Mouse (Mus musculus) spleen, postnatal 14 days (tissue): ENCODE measurements around the gene Tiam1.

ENCODE experiments used
- DNase-seq, 2 experiments: peaks; one replicate each; pipeline ENCODE4 v3.0.0; 2021 to 2022; ENCODE audit warnings: low spot score in 2 of 2

The Tiam1 gene

DNA sequence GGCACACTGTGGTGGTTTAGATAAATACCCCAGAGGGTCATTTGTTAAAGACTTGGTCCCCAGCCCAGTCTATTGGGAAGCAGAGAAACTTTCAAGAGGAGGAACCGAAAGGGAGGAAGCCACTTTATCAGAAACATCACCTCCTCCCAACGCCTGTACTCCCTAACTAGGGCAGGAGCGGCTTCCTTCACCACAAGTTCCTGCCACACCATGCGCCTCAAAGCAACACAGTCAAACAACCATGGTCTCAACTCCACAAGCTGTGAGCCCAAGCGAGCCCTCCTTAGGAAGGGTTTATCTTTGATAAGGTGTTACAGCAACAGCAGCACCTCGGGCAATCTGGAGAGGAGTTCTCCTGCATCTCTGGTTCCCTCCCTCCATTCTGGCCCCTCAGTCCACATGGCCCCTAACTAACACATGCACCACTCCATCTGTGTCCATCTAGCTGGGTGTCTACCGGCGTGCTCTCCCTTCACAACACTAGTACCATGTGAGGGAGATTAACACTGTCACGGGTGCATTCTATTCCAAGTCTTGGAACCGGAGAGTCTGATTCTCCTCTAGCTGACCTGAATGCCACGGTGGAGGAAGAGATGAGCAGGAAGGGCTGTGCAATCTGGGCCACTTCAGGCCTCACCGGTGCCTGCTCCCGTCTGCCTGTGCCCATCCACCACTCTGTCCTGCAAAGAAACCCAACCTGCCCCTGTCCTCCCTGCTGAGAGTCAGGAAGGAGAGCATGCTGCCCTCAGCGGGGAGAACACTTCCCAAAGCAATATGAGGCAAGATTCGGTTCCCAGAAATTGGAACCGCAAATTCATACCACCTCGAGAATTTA lies 149.4 kb downstream of the Tiam1 start:
- DNase-seq = no peak

DNA sequence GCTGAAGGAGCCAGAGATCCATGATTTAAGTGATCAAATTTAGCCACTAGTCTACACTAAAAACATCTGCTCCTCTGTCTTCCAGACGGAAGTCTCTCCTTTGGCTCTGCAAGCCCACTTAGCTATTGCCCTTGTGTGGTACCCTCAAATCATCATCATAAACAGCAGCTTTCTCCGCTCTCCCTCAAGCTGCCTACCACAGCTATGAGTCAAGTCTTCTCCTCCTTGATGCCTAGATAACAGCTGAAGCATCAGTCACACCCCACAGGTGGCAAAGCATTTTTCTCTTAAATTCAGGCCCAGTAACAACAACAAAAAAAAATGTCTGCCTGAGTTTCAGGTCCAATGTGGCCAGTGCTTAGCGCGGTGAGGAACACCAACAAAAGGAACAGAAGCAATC lies 150.1 kb downstream of the Tiam1 start:
- no peak for DNase-seq

DNA sequence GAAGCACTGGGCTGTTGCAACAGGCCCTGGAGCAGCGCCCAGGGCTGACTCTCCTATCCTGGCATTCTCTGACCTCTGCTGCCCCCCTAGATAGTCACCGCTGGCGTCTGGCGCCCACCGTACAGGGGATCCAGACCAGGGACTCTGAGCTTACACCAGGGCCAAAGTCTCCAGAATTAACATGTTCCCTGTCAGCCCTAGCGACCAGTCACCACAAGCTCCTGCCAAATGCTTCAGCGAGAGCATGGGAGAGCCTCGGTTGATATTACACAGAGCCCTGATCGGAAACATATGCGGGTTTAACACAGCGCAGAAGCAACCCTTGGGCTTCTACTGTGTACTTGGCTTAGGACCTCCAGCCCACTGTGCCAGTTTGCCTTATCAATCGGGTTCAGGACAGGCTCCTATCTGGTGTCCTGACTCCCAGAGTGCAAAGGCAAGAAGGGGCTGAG lies 151.8 kb downstream of the Tiam1 start:
- DNase-seq = no peak

DNA sequence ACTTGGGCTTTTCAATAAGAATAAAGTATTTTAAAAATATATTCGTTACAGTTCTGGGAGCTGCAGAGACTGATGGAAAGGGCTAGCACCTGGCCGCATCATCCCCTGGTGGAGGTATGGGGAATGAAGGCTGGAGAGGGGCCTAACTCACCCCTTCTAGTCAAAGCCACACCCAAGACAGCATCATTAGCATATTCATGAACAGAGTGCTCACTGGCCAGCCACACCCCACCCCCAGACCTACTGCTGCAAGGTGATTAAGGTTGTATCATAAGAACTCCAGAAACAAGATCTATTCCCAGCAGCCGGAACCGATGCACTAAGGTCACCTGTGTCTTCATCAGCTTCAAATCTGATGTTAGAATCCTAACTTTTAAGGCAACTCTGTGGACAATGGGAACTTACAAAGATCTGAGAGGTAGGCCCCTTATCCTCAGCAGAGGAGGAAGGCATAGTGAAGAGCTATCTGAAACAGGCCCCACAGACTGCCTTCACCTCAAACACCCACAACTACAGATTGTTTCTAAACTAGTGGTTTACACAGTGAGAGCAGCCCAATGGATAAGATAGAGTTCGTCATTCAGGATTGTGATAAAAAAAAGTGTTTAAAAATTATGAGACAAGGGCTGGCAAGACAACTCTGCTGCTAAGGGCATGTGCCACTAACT lies 153.1 kb downstream of the Tiam1 start:
- no peak for DNase-seq

DNA sequence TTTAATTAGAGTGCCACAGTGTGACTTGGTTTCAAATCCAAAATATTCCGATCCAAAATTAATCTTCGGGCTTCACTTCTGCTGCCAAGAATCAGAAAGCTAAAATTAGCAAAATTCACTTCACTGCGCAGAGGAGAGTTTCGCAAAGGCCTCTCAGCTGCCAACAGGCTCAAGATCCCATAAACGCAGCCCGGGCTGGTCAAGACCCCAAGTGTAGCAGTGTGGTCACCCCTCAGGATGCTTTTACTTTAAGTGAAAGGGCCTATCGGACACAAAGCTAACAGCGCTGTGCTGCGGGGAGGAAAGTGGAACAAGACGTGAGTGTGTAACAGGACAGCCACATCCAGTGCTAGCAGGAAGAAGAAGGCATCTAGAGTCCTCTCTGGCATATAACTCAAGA lies 153.8 kb downstream of the Tiam1 start:
- no peak for DNase-seq

DNA sequence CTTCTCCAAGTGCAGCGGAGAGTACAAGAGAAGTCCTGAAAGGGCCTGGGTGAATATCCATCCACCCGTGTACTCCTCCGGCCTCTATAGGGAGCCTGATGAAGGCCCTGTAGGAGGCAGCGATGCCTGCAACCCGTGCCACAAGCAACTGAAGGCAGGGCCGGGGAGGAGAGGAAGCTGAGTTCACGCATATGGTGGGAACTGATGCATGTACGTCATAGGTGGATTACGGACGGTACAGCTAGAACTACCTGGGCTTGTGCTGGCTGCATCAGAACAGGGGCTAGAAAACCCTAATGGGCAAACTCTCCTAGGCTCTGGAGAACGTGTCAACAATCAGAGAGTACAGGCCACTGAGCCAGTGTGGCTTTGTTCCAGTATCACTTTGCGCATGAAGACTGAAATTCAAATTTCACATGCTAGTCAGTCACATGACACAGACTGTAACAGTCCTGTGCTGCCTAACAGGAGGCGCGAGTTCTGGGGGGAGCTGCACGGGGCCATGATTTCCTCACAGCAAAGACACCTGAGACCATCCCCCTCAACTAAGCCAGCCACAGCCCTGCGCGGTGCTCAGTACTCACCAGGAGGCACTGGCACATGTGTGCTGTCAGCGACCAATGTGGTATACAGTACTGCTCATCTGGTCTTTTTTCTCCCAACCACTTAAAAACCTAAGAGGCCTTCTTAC lies 156.8 kb downstream of the Tiam1 start:
- DNase-seq = no peak

DNA sequence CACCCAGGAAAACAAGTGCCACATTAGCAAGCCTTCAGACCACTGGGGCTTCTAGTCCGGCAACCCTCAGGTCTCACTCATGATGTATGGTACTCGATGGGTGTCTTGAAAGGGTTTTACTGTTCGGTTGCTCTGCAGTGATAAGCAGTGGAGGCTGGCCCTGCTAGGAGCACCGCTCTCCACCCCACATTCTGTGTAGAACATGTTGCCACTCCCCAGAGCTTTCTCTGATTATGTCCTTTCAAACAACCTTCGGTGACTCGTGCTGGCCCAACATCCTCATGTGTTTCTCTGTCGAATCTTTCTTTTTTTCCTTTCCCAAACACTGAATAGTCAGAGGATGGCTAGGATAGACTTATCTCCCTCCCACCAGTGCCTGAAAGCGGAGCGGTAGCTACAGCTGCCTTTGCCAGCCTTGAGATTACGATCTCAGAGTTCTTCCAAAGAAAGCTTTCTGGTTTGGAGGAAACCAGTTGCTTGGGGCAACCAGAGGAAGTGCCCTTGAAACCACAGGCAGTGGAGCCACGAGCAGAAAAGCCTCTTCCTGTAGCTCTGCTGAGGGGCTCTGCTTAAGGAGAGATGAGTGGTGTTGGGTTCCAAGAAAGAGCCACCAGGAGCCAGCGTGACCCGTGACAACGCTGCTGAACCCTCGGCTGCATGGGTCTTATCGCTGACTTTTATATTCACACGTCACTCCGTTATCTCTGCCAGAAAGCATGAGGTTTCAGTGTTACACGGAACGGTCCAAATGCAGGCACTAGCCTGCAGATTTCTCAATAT lies 157.7 kb downstream of the Tiam1 start:
- DNase-seq = no peak

DNA sequence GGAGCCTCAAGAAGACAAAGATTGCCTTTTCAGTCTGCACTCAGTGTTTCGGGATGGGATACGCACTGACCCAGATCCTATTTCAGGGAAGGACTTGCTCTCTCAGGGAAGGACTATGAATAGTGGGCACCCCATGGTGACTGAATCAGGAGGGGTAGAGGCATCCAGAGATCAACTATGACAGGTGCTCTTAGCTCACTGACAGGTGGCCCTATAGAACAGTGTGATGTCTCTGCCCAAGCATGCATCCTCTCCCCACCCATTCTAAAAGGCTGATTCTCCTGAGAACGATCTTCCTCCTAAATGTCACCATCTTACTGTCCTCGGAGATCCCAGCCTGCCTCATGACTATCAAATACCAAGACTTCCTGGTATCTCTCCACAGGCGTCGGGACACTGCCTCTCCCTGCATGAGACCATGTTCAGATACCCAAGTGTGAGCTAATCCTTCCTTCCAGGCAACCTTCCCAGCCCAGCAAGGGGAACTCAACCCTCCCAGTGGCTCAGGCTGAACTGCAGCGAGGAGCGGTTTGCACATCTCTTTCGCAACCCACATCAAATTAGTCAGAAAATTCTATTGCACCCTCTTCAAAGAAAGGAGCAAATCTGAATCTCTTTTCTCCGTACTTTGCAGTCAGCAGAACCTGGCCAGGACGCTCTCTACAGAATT lies 163.4 kb downstream of the Tiam1 start:
- DNase-seq = no peak

DNA sequence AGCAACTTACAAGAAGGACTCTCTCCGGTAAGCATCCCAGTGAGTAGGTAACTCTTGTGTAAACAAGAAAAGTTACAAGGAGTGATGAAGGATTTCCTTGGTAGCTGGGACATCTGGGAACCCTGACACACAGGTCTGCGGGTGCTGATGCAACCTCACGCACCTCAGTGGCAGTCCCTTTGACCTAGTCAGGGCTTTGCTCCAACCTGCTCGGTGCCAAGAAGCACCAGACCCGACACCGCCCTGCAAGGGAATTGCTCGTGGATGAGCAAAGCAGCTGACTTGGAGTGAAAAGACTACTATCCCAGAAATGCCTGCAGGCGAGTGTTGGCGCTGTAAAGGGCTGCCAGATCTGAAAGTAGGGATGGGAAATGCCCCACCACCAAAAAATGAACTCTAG lies 168.1 kb downstream of the Tiam1 start:
- no peak for DNase-seq

DNA sequence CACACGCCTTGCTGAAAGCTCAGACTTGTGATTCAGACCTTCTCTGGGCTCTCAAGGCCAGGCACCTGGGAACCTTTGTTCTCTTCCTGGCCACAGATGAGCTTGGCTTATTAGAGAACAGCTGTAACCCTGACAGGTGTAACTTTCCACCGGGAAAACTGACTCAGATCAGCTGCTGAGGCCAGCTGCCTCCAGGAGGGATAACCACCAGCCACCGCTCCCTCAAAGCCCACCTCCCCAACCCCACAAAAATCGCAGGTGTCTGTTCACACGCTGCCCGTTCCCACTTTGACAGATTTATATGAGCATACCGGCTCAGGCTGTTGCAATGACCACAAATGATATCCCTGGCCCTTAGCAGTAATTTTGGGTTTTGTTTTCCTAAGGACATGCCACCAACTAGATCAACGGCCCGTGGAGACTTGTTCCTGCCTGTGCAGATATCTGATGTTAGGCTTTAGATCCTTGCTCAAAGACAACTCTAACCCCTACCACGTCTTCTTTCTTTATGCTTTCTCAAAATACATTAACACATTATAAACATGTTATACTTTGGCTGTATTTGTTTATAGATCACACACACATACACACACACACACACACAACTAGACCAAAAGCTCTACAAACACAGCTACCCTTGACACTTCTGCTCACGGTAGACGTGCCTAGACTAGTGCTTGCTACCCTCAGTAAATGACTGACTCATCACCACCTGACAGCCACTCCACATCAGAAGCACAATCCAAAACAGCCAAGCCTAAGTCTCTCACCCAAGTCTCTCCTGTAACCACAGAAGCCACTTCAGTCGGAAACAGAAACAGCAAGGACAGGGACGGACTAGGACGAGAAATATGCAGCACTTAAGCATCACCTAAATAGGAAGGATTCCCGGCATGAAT lies 169.5 kb downstream of the Tiam1 start:
- DNase-seq = no peak

DNA sequence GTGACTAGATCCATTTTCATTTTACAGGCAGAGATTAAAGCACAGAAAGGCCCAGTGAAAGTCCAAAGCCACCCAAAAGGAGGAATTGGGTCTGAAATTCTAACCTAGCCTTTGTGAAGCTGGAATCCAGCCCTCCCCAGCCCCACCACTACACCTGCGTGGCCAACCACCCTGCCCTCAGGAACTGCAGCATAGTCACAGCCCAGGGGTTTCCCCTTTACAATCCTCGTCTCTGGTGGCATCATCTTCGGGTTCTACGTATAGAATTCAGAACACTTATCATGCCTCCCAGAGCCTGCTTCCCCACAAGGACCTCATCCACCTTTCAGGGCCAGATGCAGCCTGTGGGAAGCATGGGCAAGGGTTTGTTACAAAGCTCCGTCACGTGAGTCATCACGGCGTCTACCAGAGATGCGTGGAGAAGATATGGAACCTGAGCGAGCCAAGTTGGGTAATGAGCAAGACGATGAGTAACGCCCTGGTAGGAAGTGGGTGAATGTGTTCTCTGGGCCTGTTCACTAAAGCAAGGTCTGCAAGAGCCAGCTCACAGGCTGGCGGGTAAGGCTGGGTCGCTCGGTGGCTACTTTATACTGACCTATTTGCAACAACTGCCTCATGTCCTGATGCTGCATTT lies 170.6 kb downstream of the Tiam1 start:
- DNase-seq = no peak

DNA sequence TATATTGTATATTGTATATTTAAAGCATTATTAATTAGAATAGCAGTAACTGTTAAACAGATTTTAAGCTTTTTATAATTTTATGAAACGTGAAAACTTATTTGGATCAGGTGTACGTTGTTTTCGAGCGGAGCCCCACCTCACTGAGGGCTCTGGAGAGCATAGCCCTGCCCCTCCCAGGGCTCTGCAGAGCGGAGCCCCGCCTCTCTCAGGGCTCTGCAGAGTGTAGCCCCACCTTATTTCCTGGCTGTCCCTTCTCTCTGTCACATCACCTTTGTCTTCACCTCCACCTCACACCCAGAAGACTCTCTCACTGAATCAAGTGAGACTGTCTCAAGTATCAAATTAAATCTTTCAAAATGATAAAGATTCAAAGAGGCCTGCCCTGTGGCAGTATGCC lies 171.6 kb downstream of the Tiam1 start:
- no peak for DNase-seq

DNA sequence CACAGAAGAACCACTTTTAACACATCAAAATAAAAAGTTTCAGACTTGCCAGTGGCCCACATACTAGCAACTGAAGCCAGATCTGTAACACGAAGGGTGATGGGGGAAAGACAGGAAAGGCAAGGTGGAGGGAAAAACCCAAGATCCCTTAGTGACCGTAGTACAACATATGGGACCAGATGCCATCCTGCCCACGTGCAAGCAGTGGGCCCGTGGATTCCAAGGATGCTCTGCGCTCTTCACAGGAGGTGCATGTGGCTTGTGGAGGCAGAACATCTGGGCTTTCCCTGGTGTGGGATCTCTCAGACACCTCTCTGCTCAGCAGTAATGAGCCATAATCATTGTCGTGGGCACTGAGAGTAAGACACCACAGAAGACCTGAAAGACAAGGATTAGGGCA lies 175.5 kb downstream of the Tiam1 start:
- DNase-seq = no peak

DNA sequence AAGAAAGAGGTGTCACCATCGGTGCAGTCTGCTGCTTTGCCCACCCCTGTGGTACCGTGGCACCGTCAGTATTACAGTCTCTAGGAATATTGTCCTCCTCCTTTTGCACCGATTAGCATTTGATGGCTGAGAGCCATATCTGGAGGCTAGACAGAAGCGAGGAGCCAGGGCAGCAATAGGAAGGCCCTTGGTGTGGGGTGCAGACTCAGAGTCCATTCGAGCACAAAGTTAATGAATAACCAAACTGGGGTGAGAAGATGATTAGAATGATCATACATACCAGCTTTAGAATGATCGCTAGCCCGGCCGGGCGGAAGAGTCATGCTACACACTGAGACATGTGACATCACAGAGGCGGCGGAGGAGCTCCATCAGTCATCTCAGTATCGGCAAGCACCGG lies 180.7 kb downstream of the Tiam1 start:
- no peak for DNase-seq

DNA sequence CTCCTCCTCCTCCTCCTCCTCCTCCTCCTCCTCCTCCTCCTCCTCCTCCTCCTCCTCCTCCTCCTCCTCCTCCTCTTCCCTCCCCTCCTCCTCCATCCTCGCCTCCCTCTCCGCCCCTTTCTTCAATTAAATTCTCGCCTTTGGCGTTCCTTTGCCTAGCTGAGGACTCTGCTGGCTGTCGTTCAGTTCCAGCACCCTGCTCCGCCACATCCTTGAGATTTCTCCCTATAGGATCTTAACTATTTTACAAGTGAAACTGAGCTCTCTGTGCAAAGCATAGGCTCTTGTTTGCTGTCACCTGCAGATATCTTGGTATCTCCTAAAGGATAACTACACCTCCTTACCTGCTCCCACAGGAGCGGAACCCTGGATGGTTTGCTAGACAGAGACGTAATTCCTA lies 182.7 kb downstream of the Tiam1 start:
- DNase-seq = no peak

DNA sequence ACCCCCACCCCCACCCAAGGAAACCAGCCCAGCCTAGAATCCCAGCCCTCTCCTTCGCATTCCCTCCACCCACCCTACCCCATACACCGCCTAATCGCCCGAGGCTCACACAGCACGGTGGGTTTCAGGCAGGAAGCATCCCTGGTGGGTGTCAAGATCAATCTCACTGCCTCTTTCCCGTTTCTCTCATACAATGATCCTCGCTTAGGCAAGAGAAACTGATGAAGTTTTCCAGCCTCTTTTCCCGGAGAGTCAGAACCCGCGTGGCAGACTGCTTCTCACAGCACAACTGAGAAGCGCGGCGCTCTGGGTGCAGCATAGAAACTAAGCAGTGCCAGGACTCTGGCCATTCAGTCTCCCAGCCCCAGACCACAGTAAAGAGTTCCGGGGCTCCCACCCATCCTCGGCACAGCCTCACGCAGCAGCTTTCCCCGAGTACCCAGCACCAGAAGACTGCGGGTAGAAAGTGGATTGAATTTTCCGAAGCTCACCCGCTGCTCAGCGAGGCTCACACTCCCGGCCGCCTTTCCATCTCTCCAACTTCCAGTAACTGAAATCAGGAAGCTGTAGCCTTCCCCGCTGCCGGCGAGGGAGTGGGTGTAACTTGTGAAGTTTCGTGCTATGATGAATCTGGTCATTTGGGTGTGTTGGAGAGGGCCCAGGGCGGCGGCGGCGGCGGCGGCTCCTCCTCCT lies 183.2 kb downstream of the Tiam1 start:
- DNase-seq = no peak

DNA sequence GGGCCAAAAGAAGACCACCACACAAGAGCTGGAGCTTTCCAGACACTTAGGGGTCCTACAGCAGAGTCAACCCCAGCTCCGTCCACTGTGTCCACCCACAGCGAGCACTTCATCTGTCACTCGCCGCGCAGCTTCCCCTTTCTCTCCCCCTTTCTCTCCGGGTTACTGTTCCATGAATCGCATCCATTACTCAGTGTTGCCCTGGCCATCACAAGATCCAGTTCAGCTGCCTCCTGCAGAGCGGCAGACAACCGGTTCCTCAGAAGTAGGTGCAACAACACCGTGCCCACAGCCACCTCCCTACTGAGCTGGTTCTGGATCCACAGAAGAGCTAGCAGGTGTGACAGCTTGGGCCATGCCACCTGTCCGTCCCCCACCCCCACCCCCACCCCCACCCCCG lies 184.6 kb downstream of the Tiam1 start:
- DNase-seq = no peak

DNA sequence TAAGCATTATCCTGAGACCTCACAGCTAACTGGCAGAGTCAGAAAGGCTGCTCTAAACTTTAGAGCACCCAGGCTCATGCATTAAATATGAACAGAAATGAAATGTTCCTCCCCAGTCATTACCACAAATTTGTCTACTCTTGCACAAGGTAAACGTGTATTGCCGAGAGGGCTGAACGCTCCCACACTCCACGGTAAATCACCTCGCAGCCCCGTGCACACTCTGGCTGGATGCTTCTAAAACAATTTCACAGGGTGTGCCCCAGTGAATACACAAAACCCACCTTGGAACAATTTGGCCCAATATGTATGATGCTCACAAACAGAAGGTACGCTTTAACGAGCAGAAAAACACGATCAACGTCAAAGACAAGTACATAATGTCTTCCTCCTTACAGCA lies 185.5 kb downstream of the Tiam1 start:
- no peak for DNase-seq

DNA sequence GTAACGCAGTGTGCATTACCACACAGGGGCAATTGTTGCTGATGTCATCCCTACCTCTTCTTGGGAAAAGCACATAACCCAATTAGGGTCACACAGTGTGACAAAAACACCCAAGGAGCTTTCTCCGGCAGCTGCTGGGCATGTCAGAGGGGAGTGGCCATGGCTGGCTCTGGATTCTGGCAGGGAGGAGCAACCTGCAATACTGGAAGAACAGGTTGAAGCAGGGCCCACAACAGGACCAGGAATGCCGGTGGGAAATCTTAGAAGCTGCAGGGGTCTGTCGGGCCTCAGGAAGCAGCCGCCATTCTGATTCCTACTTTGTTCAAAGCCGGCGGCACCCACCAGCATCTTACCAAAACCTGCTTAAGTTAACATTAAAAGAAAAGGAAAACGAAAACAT lies 189.0 kb downstream of the Tiam1 start:
- DNase-seq = no peak
